In the genomic region with DNA sequence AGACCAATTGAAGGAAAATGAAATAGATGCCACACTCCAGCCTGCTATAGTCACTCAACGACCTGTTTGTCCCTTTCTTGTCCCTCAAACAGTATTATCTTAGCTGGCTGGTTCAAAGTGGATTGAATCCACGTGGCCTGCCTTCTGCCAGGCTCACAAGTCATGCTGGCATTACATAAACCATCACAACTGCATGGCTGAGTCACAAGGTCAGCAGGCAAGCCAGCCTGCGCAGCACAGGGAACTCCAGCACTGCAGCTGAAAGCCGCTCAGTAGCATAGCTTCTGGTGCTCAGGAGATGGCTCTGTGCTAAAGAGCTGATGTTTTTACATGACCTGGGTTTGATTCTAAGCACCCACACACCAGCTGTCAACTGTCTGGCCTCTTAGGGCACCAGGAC, we compare ENCODE assay signal across 11 mouse cellular contexts.
DNase-seq lines count a peak whose midpoint lies in the region; ATAC-seq and TF ChIP-seq lines count a peak whose summit lies in the region.
"Had no signal": no experiment of that assay in that cellular context is flagged by ENCODE, and none has a peak within 500 bp of the region (broad histone marks: within the 10 kb centered on the region; RNA-seq: fewer than 3 reads in every experiment).

No protein-coding gene starts in this region.

- TF ChIP-seq CTCF in heart, postnatal 0 days (IDR thresholded peaks at IDR 0.05; ENCODE audit: low read depth), result no peak

- no peak overlapping the region for H3K4me2 ChIP-seq in heart, postnatal 0 days (ENCODE audit: low read depth, low read length)
- H3K4me2 ChIP-seq in liver, embryonic 12.5 days, result no peak overlapping the region
- H3K4me2 ChIP-seq: embryonic facial prominence, embryonic 13.5 days; lung, embryonic 14.5 days had no signal

- H3K4me1 ChIP-seq in heart, postnatal 0 days (ENCODE audit: control insufficient read depth, insufficient read depth), result peaks cover 56% of the 10 kb centered on the region
- H3K4me1 ChIP-seq in liver, embryonic 12.5 days, result peaks cover 9% of the 10 kb centered on the region
- H3K4me1 ChIP-seq: embryonic facial prominence, embryonic 13.5 days had no signal

- peak overlapping the region; percentile 89 for H3K27ac ChIP-seq in heart, postnatal 0 days (ENCODE audit: low read depth)
- no peak overlapping the region for H3K27ac ChIP-seq in liver, embryonic 12.5 days
- H3K27ac ChIP-seq: embryonic facial prominence, embryonic 13.5 days had no signal

- peak; percentile 92 for ATAC-seq in heart, postnatal 0 days (ENCODE audit: insufficient read depth, low read depth)
- ATAC-seq in liver, embryonic 12.5 days, result no peak

- H3K9ac ChIP-seq in heart, postnatal 0 days (replicated peaks; ENCODE audit: low read depth, low read length), result no peak overlapping the region
- H3K9ac ChIP-seq in liver, embryonic 12.5 days, result no peak overlapping the region
- H3K9ac ChIP-seq: embryonic facial prominence, embryonic 13.5 days; lung, embryonic 14.5 days had no signal

- DNase-seq in frontal cortex, postnatal 36 days (ENCODE audit: low spot score in 2 of 2), result peak; percentile 55 to 56
- DNase-seq in frontal cortex, postnatal 14 days (ENCODE audit: low spot score in 2 of 2), result no peak
- peak; percentile 67 for DNase-seq in 3134 (ENCODE audit: extremely low read depth, insufficient read length, low spot score)
- peak; percentile 82 for DNase-seq in cerebellum, adult 11-12 months
- DNase-seq in heart, postnatal 0 days (ENCODE audit: low spot score), result peak; percentile 88
- DNase-seq in retina, postnatal 1 day, result peak; percentile 10
- no peak for DNase-seq in urinary bladder, adult 2 months (ENCODE audit: low spot score)
- DNase-seq: lung, embryonic 14.5 days had no signal

- H3K9me3 ChIP-seq in heart, postnatal 0 days (replicated peaks; ENCODE audit: control insufficient read depth, low read length), result no peaks in the 10 kb centered on the region
- no peaks in the 10 kb centered on the region for H3K9me3 ChIP-seq in liver, embryonic 12.5 days (replicated peaks)
- H3K9me3 ChIP-seq: embryonic facial prominence, embryonic 13.5 days had no signal

- H3K27me3 ChIP-seq in heart, postnatal 0 days (ENCODE audit: control insufficient read depth, insufficient read depth, low read length), result no peaks in the 10 kb centered on the region
- no peaks in the 10 kb centered on the region for H3K27me3 ChIP-seq in liver, embryonic 12.5 days (replicated peaks)
- H3K27me3 ChIP-seq: CH12.LX; embryonic facial prominence, embryonic 13.5 days had no signal

- peak; percentile 95 for TF ChIP-seq EP300 in heart, postnatal 0 days (IDR thresholded peaks at IDR 0.05; ENCODE audit: low read depth)

- H3K4me3 ChIP-seq in heart, postnatal 0 days (ENCODE audit: low read depth, low read length), result no peak overlapping the region
- H3K4me3 ChIP-seq in liver, embryonic 12.5 days, result no peak overlapping the region
- H3K4me3 ChIP-seq: embryonic facial prominence, embryonic 13.5 days had no signal

- 23% methylated on average over 4 of the region's 4 CpGs for WGBS in heart, postnatal 0 days
- 52% methylated on average over 4 of the region's 4 CpGs for WGBS in liver, embryonic 12.5 days (ENCODE audit: insufficient replicate concordance)

- H3K36me3 ChIP-seq in heart, postnatal 0 days (replicated peaks; ENCODE audit: control insufficient read depth, insufficient read depth, low read length), result no peaks in the 10 kb centered on the region
- no peaks in the 10 kb centered on the region for H3K36me3 ChIP-seq in liver, embryonic 12.5 days
- H3K36me3 ChIP-seq: embryonic facial prominence, embryonic 13.5 days had no signal

Comparison
In these comparisons a context has a peak if more than half of its experiments do, and no peak if none do; other contexts are left out.
1. DNase-seq: peak in frontal cortex, postnatal 36 days (2 of 2), 3134 (single experiment), cerebellum, adult 11-12 months (single experiment), heart, postnatal 0 days (single experiment) and retina, postnatal 1 day (single experiment); none in frontal cortex, postnatal 14 days (0 of 2) and urinary bladder, adult 2 months (single experiment).